Mouse (Mus musculus) kidney, postnatal 14 days (tissue): Measurements from ENCODE around the gene Vbp1.

Source experiments
- DNase-seq: peaks from one replicate; pipeline ENCODE4 v3.0.0; 2022; ENCODE audit warnings: mixed read lengths

The Vbp1 gene

DNA sequence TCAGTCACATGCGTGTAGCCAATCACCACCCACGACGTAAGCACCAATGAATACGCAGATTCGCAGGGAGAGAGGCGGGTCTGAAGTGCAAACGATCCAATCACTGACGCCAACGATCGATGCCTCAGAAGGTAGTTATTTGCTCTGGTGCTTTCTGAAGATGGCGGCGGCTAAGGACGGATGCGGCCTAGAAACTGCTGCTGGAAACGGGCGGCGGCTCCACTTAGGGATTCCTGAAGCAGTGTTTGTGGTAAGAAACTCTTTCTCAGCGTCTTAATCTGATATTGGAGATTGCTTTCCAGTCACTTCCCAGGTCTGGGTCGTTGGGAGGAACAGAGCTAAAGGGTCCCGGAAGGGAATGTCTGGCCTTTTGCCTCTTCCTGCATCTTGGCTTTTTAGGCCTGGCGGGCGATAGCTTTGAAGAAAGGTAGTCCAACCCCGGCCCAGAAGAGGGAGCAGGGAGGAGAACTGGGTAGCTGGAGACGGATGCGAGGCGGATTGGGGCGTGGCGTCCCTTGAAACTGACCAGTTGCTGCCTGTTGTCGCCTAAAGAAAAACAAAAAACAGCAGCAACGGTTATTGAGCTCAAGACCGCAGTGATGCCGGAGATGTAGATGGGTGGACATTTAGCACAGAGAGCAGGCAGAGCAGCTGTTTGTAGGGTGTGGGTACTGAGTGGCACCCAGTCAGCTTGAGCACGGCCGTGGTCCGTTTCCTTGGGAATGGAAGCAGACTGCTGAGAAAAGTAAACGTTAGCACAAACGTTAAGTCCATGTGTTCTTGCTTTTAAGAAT lies at the start of gene Vbp1:
Gene Vbp1 (plus strand): TSS at position 121 of the 794 bp plus-strand sequence.
- DNase-seq = peak; percentile 91

DNA sequence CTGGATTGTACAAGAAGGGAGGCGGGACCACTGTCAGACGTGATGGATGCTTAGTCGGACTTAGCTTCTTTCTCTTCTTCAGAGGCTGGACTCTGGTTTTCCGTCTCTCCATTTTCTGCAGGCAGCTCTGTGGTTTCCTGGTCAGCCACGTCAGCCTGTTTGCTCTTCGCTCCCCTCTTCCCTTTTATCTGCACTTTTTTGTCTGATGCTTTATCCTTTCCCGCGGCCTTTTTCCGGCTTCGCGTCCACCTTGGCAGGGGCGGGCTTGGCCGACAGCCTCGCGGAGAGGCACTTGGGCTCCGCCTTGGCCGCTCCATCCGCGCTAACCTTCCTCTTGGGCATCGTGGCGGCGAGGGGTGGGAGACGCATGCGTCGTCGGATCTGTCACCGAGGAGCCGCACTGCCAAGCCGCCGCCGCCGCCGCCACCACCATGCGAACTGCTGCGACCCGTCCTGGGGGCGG lies 38.9 kb upstream of the Vbp1 start:
- peak; percentile 58 for DNase-seq

DNA sequence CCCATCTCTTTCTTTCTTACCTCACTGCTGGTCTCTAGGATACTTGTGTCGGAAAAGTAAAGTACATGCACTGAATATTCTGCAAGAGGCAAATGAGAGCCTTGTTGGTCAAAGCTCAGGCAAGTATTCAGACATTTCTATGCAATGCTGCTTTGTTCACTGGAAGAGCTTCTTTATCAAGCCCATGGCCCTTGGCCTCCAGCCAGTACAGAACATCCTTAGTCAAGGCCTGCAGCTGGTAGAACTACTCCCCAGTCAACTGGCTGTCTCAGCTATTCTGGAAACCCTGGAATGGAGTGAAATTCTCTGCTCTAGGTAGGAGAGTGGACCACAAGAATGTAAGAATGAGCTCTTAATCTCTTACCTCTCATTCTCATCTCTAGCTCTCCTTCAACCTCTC lies 24.2 kb upstream of the Vbp1 start:
- DNase-seq = no peak

DNA sequence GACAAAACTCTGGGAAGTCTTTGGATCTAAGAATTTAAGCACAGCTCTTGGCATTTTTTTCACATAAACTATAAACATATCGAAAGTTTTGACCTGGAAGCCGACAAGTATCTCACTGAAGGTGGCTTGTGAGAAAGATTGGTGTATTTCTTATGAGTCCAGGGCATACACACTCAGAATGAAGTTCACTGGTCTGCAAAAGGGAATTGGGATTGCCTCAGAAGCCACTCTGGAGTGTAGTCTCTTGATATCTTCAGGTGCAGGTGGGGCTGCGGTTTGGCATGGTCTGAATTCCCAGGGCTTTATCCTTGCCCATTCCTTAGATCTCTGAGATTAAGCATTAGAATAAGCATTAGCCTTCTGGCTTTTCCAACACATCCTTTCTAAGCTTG lies 316 bp upstream of the Vbp1 start:
- no peak for DNase-seq

DNA sequence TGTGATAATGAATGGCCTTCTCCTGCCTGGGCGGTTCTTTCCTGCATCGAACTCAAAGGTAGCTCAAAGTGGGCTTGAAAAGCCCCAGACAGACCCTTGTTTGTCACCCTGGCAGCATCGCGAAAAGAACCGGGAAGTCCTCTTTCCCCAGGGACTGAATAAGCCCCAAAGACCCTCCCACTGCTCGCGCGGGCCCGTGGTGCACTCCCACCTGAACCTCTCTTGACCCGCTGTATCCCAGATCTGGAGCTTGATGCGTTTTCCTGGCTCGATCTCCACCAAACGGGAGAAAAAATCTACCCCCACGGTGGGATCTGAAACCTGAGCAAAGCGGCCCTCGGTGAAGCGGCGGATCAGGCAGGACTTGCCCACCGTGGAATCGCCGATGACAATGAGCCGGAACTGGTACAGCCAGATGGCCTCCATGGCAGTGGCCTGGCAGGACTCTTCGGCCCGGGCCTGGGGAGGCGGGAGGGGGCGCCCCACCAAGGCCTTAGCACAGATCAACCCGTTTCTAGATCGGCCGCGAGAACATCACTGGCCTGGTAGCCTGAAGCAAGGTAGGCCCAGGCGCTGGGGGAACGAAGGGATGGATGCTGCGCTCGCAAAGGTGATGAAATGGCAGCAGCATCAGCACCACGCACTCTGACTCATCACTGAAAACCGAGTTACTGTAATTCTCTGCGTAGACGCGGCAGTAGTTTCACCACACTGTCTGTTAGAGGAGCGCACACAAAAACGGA lies 63.7 kb downstream of the Vbp1 start, which contains the start of gene Rab39b:
Gene Rab39b (minus strand): TSS at position 650 of the 743 bp plus-strand sequence.
- DNase-seq = peak; percentile 1

DNA sequence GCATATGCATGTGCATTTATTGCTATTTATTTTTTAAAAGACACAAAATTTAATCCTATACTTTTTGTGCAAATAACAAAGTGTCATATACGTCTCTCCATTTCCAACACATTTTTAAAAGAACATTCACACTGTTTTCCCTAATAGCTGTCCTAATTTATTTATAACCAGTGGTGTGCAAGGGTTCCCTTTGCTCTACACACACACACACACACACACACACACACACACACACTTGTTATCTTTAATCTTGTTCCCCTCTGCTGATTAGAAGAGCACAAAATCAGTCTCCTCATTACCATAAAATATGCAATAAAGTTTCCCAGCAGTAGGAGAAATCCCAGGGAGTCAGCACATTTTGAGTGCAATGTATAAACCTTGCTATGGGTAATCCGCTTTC lies 64.4 kb downstream of the Vbp1 start:
- DNase-seq = no peak
